Mouse (Mus musculus): Measurements from ENCODE around the gene Dscaml1.

The Dscaml1 gene

DNA sequence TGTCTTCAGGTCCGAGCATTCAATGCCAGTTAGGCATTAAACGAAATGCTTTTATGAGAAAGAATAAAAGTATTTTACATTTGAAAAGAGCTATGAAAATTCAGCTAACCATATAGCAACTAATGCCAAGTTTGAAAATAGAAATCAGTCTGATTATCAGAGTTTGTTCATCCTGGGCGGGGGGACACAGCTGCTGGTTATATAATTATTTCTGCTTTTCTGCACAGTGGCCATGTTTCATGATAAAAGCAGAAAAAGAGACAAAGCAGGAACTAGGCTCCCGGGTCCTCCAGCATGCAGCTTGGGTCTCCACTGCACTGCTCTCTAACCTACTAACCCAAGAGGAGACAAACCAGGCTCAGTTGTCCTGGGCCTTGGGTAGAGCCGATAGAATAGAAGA, 143.9 kb downstream of the Dscaml1 start:
- no peak for DNase-seq (ENCODE audit: low read depth, low spot score)

DNA sequence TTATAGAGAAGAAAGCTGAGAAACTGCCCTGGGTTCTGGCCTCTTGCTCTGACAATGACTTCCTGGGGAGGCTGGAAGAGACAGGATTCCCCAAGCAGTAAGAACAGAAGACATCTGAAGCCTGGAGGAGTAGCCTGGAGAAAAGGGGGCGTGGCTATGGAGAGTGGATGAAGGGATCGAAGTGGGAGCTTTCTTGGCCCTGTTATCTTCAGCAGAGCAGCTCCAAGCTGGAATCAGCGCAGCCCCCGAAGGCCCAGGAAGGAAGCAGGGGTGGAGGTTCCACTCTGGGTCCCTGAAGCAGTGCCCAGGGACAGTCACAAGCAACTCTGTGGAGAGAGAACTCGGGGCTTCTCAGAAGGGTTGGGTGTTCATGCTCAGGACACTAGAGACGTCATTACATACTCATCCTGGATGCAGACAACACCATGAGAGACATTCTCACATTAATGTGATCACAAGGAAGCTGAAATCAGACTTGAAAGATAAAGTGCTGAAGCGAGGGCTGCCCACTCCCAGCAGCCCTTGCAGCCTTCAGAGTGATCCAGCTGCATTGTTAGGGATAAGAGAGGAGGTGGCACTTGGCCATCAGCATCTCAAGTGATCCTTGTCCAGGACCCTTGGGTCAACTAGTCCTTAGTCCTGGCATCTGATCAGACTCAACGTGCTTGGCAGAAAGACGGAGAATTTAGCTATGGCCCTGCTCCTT, 146.5 kb downstream of the Dscaml1 start:
- DNase-seq (ENCODE audit: low read depth, low spot score), result no peak

DNA sequence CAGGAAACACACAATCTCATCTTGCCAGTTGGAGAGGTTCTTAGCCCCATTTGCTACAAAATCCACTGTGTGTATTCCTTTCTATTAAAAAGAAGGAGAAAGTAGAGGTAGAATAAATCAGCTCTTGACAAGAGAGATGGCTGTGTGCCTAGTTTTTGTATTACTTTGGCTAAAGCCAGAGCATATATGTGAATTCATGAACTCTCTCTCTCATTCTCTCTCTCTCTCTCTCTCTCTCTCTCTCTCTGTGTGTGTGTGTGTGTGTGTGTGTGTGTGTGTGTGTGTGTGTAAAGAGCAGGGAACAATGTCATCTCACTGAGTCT, 147.0 kb downstream of the Dscaml1 start:
- DNase-seq (ENCODE audit: low read depth, low spot score), result no peak

DNA sequence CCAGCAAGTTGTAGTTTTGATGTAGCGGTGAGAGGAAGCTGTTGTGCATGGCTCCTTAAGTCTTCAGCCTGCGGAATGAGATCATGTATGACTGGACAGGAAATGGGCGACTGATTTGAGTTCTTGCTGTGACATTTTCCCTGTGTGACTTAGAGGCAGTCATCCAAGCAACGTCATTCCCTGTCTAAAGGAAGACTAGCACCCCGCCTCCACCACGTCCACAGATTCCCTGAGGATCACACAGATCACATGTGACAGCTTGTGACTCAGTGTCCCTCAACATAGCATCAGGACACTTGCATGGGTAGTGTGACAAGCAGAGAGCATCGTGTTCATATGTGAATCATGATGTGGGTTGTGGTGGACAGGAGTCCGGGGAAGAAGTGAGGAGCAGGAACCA, 147.6 kb downstream of the Dscaml1 start:
- no peak for DNase-seq (ENCODE audit: low read depth, low spot score)

DNA sequence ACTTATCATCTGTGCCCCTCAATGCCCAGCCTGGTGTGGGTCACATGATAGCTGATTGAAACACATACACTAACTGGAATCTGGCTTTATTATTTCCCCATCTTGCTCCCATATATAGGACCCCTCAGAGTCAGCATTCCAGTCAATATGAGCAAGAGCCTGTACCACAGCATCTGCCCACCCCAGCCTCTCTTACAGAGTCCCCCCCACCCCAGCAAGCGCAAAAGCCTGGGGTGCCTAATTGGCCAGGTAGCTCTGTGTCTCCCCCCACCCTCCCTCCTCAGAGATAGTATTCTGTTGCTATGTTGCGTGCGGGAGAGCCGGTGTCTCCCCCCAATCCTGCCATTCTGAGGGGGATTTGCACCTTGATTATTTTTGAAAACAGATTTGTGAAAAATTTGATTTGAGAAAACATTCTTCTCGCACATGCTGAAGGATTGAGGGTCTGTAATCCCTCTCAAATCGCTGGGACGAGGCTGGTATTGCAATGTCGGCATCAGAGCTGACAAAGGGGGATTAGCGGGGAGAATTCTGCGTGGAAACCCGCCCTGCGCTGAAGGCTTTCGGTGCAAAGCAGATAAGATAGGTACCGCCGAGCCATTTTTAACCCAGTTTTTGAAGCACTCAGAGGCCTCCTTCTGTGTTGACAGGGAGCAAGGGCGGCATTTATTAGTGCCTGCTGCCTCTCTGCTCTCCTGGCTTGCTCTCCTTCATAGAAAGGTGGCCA, 153.8 kb downstream of the Dscaml1 start:
- no peak for DNase-seq (ENCODE audit: low read depth, low spot score)

DNA sequence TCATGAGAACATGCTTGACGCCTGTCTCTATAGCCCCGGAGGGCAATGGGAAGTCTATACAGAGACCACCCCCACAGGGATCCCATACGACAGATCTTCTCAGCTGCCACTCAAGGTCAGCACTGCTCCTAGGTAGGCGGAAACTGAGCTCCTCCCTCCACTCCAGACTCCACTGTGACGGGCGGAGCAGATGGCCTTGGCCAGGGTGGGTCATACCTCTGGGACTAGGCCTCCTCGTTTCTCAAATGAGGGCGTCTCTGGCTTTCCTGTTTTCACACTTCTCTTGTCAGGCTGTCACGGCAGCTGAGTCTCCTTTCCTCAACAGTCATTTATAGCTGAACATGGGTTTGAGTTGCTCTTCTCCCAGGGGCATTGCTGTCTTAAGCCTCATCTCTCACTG, 160.0 kb downstream of the Dscaml1 start:
- DNase-seq (ENCODE audit: low read depth, low spot score), result no peak

DNA sequence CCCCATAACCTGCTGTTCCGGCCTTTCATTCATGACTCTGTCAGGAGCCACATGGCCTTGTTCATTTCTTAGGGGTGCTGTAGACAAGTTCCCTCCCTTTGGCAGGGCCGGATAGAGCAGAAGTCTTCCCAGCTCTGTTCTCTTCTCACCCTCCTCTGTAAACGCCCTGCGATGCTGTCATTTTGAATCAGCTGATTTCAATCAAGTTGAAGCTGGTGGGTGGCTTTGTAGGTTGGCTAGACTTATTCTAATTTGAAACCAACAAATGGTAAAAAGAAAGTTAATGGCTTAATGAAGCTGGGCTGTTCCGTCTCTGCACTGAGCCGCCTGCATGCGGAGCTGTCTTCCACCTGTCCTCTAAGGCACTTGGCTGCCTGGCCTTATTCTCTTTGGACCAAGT, 161.3 kb downstream of the Dscaml1 start:
- no peak for DNase-seq (ENCODE audit: low read depth, low spot score)

DNA sequence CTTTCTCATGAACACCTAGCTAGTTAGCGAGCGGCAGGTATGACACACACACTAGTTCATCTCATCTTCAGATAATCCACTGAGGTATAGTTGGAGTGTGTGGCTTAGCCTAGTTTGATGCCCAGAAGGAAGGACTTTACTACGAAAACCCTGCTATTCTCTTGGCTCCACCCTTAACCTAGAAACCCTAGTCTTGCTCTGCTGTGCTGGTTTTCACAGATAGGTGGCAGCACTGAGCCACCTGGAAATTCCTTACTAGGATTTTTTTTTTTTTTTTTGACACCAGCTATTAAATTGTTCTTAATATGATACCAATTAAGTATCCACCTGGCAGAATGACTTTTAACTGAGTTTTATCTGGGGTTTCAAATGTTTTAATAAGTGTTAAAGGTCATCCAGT, 163.4 kb downstream of the Dscaml1 start:
- peak; percentile 57 for DNase-seq (ENCODE audit: low read depth, low spot score)

DNA sequence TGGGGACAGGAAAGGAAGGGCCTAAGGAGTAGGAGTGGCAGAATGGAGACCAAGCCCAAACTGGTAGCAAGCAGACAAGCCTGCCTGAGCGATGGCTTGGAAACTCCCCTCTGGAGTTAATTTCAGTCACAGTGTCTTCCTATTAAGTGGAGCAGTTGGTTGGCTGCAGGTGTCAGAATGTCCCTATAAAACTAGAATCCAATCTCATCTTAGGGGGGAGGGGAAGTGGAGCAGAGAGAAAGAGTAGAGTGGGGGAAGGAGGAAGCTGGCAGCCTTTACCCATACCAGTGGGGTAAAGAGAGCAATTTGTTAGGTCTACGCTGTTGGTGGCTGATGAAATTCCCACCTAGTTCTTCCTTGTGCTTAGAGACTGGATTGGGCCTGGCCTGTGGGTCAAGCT, 164.6 kb downstream of the Dscaml1 start:
- DNase-seq (ENCODE audit: low read depth, low spot score), result no peak

DNA sequence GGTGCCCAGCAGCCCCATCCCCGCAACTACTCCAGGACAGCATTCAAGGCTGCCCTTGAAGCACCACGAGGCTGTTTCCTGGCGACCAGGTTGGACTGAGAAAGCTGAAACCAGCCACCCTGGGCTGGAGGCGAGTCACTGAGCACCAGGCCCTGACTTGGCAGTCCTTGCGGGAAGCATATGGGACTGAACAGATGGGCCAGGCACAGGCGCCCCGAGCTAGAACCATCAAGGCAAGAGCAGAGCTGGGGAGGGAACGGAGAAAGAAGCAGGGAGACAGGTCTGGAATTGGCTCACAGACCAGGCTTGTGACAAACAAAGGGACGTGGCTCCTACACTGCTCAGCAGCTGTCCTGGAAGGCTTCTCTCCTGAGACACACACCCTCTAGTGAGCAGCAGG, 165.9 kb downstream of the Dscaml1 start:
- no peak for DNase-seq (ENCODE audit: low read depth, low spot score)

DNA sequence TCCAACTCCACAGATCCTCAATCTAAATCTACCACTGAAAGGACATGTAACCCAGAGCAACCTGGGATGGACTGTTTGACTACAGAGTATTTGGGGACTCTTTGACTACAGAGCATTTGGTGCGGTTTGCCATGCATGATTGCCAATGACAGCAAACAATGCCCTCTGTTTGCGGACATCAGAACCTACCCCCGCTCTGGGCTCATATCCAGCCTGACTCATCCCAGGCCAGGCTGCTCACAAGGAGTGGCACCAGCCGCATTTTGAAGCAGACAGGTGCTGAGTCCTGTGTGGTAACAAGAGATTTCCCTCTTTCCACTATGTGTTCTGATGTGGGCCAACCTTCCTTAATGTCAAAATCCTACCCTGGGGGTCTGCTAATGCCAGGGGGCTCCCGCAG, 171.7 kb downstream of the Dscaml1 start:
- DNase-seq (ENCODE audit: low read depth, low spot score), result no peak

DNA sequence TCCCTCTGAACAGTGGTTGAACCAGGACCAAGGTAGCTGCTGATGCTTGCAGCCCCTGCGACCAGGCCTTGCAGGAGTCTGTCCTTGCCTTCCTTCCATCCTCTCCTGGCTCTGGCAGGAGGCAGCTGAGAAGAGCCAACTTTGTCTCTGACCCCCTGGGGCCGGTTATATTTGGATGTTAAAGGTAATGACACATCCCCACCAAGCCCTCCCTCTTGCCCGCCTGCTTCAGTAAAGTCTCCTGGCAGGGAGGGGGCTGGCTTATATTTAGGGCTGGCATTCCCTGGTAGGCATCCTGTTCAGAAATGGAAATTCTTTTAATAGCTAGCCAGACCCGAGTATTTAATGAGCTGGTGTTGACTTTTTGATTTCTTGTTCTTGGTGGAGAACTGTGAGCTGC, 172.9 kb downstream of the Dscaml1 start:
- no peak for DNase-seq (ENCODE audit: low read depth, low spot score)

DNA sequence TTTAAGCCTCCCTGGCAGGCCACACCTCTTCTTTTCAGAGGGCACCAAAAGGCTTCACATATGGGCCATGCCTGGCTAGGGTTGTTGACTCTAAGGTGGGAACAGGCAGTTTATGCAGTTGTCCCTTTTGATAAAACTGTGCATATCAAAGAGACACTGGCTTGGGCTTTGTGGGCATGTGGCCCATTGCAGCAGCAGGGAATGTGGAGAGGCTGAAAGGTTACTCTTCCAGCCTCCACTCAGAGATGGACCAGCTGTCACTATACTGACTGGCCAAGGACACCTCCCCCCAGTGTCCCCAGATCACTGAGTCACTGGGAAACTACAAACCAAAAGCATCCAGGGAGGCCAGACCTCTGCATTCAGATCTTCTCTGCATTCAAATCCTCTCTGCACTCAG, 180.9 kb downstream of the Dscaml1 start:
- DNase-seq (ENCODE audit: low read depth, low spot score), result no peak

DNA sequence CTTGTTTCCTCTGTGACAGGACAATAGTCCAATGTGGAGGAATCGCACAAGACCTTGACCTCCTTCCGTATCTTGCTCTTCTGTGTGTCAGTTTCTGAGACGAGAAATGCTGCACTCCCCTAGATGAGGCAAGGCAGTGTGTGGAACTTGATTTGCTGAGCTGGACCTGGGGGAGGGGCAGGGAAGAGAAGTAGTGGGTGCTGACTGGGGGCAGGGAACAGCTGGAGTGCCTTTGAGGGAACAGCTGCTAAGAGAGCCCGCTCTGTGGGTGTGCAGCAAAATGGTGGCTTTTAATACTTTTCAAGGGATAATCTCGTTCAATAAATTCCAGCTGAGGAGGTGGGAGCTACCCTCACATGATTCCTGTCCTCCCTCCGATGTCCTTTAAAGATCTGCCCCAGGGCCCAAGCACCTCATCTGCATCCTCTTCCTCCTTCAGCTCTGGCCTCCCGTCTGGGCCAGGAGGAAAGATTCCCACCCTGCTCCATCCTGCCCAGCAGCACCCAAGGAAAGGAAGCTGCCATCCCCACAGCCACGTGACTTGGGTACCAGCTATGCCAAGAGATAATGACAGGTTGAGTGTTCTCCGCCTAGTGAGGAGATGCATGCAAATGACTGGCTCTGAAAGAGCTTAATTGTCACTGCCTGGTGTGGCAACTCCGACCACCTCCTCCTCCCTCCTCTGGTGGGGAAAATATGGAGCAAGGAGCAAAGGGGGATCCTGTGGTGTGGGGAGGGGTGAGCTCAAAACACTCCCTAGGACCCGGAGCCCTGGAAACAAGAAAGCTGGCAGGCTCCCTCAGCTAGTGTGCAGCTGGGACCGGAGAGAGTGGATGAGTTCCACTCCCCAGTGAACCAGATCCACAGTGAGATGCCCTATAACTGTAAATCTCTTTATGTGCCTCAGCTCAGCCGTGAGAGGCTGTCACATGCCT, 181.9 kb downstream of the Dscaml1 start:
- DNase-seq (ENCODE audit: low read depth, low spot score), result no peak

DNA sequence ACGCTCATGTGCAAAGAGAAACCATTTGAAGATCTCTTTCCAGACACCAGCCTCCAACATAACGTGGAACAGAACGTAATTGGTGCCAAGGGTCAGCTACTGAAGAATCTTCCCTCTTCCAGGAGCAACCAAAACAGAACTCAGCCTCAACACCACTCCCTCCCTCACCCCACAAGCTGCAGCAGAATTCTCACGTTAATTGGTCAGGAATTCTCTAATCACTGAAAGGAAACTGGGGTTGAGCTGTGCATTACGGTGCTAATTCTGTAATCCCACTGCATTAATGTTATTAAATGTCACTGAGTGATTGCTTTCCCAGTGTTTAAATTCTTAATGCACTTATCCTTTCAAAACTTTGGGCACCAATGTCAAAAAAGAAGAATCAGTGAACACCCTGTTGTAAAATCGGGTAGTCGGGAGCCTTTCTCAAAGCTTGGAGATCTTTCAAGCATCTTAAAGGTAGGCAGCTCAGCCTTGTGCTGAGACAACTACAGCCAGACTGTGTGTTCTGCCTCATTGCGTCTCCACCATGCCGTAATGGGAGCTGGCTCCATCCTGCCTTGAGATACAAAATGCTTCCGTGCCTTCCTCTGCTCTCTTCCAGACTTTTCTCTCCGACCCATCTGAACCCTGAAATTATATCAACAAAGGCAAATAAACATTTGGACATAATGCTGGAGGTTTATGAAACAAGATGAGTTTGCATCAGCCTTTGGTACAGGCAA, 184.1 kb downstream of the Dscaml1 start:
- DNase-seq (ENCODE audit: low read depth, low spot score), result no peak

DNA sequence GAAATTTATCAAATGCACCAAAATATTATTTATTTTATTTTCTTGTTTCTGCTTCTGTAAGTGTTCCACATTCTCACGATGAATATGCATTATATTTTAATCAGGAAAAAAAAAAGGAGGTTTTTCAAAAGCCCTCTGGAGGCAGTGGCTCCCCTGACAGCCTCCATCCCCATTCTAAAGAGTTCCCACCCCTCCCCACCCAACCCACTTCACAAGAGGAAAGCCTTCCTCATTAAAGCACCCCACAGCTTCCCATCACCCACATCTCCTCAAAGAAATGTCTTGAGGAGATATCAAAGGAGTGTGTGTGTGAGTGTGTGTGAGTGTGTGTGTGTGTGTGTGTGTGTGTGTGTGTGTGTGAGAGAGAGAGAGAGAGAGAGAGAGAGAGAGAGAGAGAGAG, 188.2 kb downstream of the Dscaml1 start:
- no peak for DNase-seq (ENCODE audit: low read depth, low spot score)

DNA sequence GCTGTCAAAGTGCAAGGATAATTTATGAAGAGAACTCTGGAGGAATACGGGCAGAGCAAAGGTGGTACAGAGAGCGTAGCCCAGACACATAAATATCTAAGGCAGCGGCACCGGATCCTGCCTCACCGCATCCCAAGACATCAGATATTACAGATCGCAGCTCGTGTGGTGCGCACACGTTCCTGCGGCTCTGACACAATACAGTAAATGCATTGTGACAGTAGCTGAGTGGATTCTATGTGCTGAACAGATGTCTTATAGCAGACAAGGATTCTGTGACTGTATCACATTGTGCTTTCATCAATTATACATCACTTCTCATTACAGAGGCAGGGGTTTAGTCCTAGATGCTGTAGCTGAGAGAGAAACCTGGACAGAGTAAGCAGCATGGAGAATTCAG, 191.5 kb downstream of the Dscaml1 start:
- no peak for DNase-seq (ENCODE audit: low read depth, low spot score)

DNA sequence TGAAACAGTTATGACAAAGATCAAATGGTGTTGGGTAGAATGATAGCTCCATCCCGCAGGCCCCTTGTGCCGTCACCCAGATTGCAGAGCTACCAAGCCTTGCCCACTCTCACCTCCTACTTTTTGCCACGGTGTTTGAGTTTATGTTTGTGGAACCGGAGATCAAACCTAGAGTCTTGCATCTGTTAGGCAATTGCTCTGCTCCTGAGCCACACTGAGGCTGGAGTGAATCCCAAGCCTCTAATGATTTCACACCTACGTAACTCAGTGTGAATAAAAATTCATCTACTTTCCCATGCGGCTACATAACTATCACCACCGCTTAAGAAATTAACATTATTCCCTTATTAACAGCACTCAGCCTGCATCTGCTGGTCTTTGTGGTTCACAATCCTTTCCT, 192.0 kb downstream of the Dscaml1 start:
- DNase-seq (ENCODE audit: low read depth, low spot score), result no peak

DNA sequence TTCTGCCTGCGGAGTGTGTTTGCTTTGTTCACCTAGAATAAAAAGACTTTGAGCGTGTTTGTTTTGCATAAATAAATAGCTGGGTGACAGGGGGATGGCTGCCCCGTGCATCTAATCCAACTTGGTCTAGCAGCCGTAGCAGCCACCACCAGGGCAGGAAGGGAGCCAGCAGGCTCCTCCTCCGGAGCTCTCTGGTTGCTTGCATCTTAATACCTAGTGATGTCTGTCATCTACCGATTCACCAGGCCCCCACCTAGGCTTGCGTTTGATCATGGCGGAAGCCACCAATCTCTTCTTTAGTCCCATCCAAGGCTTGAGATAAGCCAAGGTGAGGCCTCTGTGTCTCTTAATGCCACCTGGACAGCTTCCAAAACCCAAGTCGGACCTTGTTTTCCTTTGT, 193.6 kb downstream of the Dscaml1 start:
- DNase-seq (ENCODE audit: low read depth, low spot score), result no peak

DNA sequence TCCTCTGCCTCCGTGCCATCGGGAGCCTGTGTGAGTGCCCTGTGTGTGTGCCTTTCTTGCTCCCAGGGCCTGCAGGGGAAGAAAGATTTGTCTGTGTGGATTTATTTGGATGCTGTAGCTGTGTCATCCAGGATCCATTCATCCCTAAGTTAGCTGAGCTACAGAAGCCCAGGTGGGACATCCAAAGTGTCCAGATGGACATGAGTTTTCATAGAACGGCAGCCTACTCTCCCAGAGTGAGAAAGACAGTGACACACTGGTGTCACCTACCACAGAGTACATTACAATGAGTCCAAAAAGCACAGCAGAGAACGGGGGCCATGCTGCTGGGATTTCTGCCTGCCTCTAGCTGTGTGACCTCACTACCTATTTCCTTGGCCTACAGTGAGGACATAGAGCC, 194.5 kb downstream of the Dscaml1 start:
- DNase-seq (ENCODE audit: low read depth, low spot score), result no peak

DNA sequence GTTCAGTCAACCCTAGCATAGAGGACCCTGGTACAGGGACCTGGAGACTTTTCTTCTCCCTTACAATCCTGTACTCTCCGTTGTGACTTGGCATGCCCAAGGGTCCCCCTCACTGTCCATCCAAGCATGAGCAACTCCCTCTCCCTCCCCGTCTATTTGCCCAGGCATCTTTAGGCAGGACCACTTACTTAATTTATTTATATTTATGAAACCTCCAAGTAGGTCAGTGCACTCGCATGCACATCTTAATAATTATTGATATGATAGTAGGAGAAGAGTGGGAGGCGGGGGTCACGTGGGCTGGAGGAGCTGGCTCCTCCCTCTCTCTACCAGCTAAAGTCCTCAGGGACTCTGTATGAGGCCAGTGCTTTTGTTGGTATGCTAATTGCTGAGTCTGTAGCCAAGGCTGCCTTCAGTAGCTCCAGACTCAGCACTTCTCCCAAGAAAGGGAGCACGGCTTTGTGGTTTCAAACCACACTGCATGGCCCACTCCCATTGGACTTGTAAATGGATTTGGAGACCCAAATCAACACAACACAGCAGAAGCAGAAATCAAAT, 199.5 kb downstream of the Dscaml1 start:
- DNase-seq (ENCODE audit: low read depth, low spot score), result no peak

DNA sequence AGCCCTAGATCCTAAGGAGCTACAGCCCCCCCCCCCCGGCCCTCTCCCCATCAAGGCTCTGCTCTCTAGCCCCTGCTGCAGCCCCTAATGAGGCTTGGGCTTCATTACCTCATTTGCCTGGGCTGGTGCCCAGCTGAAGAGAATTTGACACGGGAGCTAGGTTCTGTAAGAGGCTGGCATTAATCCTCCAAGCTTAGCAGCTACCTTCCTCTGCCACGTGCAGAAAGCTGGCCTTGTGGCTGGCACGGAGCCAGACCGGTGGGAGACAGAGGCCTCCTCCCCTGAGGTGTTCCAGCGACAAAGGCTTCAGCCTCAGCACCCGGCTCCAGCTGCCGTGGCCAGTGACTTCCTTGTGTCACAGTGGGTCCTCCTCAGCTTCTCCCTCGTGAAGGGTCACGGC, 206.1 kb downstream of the Dscaml1 start:
- DNase-seq (ENCODE audit: low read depth, low spot score), result no peak
